Mouse (Mus musculus): ENCODE measurements around the gene Agtr1a. TPM values are rescaled to one million over a fixed set of nuclear protein-coding genes. Genes with fewer than 3 reads are reported as not detected.

The Agtr1a gene
- polyA plus RNA-seq, 1 experiment from 2014 or later: 3.4 TPM

DNA sequence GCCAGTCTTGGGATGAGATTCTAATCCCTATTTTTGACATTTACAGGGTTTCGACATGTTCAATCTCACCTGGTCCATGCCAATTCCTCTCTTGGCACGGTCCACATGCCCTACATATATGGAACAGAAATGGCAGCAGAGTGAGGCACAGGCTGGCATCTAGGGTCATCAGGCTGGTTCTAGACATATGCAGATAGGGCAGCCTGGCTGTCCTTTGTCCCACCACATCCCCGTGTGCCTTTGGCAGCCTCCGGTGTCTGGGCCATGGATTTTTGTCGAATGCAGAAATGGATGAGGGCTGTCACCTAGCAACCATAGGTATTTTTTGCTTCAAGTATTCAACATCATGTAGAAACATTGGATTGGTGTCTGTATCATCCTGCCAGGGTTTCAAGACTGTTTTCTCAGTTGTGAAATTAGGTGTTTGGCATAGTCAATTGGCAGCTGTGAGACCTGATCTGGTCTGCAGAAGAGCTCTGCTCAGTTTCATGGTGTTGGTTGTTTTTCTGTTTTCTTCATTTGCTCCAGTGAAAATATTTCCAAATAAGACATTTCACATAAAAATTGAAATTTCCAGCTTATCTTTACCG lies 18.8 kb downstream of the Agtr1a start:
- no peaks in the 10 kb centered on the region for H3K27me3 ChIP-seq (ENCODE audit: control insufficient read depth, insufficient read depth, low read length)
- ATAC-seq (replicated peaks; ENCODE audit: insufficient number of reproducible peaks, low FRiP score, low TSS enrichment, low read depth) (no peak), DNase-seq (ENCODE audit: low spot score) (no peak)
- no peak overlapping the region for H3K4me3 ChIP-seq (ENCODE audit: low read depth, low read length)
- H3K36me3 ChIP-seq (replicated peaks; ENCODE audit: control insufficient read depth, insufficient read depth, low read depth, low read length): no peaks in the 10 kb centered on the region
- H3K9ac ChIP-seq (replicated peaks; ENCODE audit: low read length): no peak overlapping the region
- no peaks in the 10 kb centered on the region for H3K4me1 ChIP-seq (ENCODE audit: control insufficient read depth, insufficient read depth, low read length)
- H3K27ac ChIP-seq (replicated peaks; ENCODE audit: low read depth, low read length): no peak overlapping the region
- no peaks in the 10 kb centered on the region for H3K9me3 ChIP-seq (replicated peaks; ENCODE audit: control insufficient read depth, low read length)
- H3K4me2 ChIP-seq (ENCODE audit: low read depth, low read length): no peak overlapping the region
- 89% methylated on average over 6 of the region's 6 CpGs for WGBS

DNA sequence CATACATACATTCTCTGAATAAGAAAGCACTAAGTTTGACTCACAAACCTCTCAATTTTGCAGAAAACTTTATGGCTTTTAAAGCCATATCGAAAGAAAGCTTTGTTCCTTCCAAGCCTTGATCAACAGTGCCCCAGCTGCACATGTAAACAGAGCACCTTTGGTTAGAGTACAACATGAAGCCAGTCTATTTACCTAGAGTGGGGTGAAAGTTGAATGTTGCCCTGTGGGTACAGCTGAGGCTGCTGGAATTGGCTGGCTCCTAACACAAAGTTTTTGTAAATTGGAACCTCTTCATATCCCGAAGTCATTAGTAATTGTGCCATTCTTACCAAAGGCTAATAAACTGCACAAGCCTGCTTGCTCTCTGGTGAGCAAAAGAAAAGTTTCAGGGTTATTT lies 19.7 kb downstream of the Agtr1a start:
- H3K27ac ChIP-seq (replicated peaks; ENCODE audit: low read depth, low read length): no peak overlapping the region
- no peaks in the 10 kb centered on the region for H3K27me3 ChIP-seq (ENCODE audit: control insufficient read depth, insufficient read depth, low read length)
- ATAC-seq (replicated peaks; ENCODE audit: insufficient number of reproducible peaks, low FRiP score, low TSS enrichment, low read depth) (no peak), DNase-seq (ENCODE audit: low spot score) (no peak)
- no peaks in the 10 kb centered on the region for H3K4me1 ChIP-seq (ENCODE audit: control insufficient read depth, insufficient read depth, low read length)
- H3K4me2 ChIP-seq (ENCODE audit: low read depth, low read length): no peak overlapping the region
- no peaks in the 10 kb centered on the region for H3K9me3 ChIP-seq (replicated peaks; ENCODE audit: control insufficient read depth, low read length)
- no peak overlapping the region for H3K9ac ChIP-seq (replicated peaks; ENCODE audit: low read length)
- H3K36me3 ChIP-seq (replicated peaks; ENCODE audit: control insufficient read depth, insufficient read depth, low read depth, low read length): no peaks in the 10 kb centered on the region
- WGBS: 84% methylated on average over 2 of the region's 2 CpGs
- H3K4me3 ChIP-seq (ENCODE audit: low read depth, low read length): no peak overlapping the region

DNA sequence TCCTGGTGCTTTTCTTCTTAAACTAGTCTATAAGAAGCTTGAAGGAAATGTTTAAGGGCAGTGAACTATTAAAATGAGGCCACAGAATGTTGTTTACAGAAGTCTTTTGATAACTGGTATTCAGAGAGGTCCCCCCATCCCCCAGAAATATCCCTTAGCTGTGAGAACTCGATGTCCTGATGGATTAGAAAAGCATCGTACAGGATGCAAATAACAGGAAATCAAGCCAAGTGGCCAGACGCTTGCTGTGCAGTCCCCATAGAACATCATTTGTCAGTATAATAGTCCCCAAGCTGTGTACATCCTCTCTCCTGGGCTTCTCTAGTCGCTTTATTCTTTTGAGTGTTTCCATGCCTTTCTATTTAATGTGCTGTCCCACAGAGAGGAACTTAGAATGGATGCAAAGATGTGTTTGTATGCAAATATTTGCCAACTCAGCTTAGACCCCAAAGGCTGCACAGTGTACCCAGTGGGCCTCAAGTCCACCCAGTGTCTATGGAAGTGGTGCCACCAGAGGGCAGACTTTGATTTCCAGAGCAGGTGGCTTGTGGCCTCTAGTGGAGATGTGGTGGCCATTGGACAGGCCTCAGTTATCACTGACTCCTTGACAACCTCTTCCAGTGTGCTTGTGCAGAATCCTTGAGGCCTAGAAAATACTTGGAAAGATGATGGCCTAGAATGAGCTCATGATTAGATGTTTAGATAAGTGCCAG lies 22.4 kb downstream of the Agtr1a start:
- H3K4me1 ChIP-seq (ENCODE audit: control insufficient read depth, insufficient read depth, low read length): no peaks in the 10 kb centered on the region; the same call in 1 of the 2 replicates
- no peaks in the 10 kb centered on the region for H3K27me3 ChIP-seq (ENCODE audit: control insufficient read depth, insufficient read depth, low read length)
- DNase-seq (ENCODE audit: low spot score) (peak; percentile 23), ATAC-seq (replicated peaks; ENCODE audit: insufficient number of reproducible peaks, low FRiP score, low TSS enrichment, low read depth) (no peak)
- no peak overlapping the region for H3K9ac ChIP-seq (replicated peaks; ENCODE audit: low read length)
- WGBS: 73% methylated on average over 4 of the region's 4 CpGs
- H3K27ac ChIP-seq (replicated peaks; ENCODE audit: low read depth, low read length): no peak overlapping the region
- H3K9me3 ChIP-seq (replicated peaks; ENCODE audit: control insufficient read depth, low read length): no peaks in the 10 kb centered on the region
- H3K4me2 ChIP-seq (ENCODE audit: low read depth, low read length): no peak overlapping the region
- no peak overlapping the region for H3K4me3 ChIP-seq (ENCODE audit: low read depth, low read length)
- no peaks in the 10 kb centered on the region for H3K36me3 ChIP-seq (replicated peaks; ENCODE audit: control insufficient read depth, insufficient read depth, low read depth, low read length)

DNA sequence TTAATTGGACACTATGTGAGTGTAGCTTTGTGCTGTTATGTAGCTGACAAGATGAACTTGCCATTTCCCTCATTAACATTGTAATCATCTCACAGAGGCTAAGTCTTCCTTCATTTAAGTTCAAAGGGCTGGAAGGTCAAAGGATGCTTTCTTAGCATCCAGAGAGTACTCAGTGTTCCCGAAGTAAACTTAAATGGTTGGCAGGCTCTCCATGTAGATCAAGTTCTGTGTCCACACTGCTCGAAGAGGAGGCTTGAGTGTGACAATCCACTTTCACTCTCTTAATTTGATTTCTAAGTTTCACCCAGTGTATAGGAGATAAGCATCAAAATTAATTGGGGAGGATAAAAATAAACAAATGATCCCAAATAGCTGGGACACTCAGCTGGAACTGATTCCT lies 23.6 kb downstream of the Agtr1a start:
- H3K4me2 ChIP-seq (ENCODE audit: low read depth, low read length): no peak overlapping the region
- H3K27ac ChIP-seq (replicated peaks; ENCODE audit: low read depth, low read length): no peak overlapping the region
- H3K9me3 ChIP-seq (replicated peaks; ENCODE audit: control insufficient read depth, low read length): no peaks in the 10 kb centered on the region
- ATAC-seq (replicated peaks; ENCODE audit: insufficient number of reproducible peaks, low FRiP score, low TSS enrichment, low read depth): no peak
- no peaks in the 10 kb centered on the region for H3K36me3 ChIP-seq (replicated peaks; ENCODE audit: control insufficient read depth, insufficient read depth, low read depth, low read length)
- WGBS: 74% methylated on average over 2 of the region's 2 CpGs
- H3K9ac ChIP-seq (replicated peaks; ENCODE audit: low read length): no peak overlapping the region
- DNase-seq (ENCODE audit: low spot score): no peak
- no peaks in the 10 kb centered on the region for H3K27me3 ChIP-seq (ENCODE audit: control insufficient read depth, insufficient read depth, low read length)
- H3K4me3 ChIP-seq (ENCODE audit: low read depth, low read length): no peak overlapping the region
- no peaks in the 10 kb centered on the region; the same call in 1 of the 2 replicates for H3K4me1 ChIP-seq (ENCODE audit: control insufficient read depth, insufficient read depth, low read length)

DNA sequence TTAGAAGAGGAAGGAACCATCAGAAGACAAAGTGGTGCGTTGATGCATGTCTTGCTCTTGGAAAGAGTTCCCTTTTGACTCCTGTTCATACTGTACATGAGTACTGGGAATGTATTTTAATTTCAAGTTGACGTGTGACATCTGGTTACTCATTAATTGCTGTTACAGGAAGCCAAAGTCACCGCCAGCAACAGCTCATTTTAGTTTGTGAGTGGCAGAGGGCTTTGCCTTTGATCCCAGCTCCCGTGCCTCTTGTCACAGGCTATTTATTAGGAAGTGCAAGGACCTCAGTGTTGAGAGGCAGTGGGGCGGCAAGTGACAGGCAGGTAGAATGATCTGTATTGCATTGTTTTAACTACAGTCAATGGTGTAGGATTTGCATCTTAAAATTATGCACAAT lies 24.8 kb downstream of the Agtr1a start:
- 53% methylated on average over 5 of the region's 5 CpGs for WGBS
- no peaks in the 10 kb centered on the region for H3K36me3 ChIP-seq (replicated peaks; ENCODE audit: control insufficient read depth, insufficient read depth, low read depth, low read length)
- no peaks in the 10 kb centered on the region; the same call in 1 of the 2 replicates for H3K4me1 ChIP-seq (ENCODE audit: control insufficient read depth, insufficient read depth, low read length)
- no peaks in the 10 kb centered on the region for H3K9me3 ChIP-seq (replicated peaks; ENCODE audit: control insufficient read depth, low read length)
- no peak for DNase-seq (ENCODE audit: low spot score)
- H3K9ac ChIP-seq (replicated peaks; ENCODE audit: low read length): no peak overlapping the region
- H3K4me3 ChIP-seq (ENCODE audit: low read depth, low read length): no peak overlapping the region
- H3K4me2 ChIP-seq (ENCODE audit: low read depth, low read length): no peak overlapping the region
- no peak overlapping the region for H3K27ac ChIP-seq (replicated peaks; ENCODE audit: low read depth, low read length)
- ATAC-seq (replicated peaks; ENCODE audit: insufficient number of reproducible peaks, low FRiP score, low TSS enrichment, low read depth): no peak
- H3K27me3 ChIP-seq (ENCODE audit: control insufficient read depth, insufficient read depth, low read length): no peaks in the 10 kb centered on the region

DNA sequence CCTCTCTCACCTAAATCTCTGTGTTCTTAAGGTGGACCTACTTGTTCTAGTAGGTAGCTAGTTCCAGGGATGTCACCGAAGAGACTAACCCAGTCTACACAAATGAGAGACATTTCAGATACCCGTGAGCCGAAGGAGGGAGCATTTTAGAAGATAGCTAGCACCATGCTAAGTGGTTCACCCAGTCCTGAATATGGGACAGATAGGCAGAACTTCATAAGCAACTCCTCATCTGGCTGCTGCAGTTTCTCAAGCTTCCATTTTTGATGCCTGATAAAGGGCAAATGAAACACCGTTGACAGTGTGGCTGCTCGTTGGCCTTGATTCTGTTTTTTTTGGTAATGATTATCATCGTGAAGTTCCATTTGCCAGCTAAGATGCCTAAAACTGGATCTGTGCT lies 25.8 kb downstream of the Agtr1a start:
- Histone ChIP-seq H3K4me2 (ENCODE audit: low read depth, low read length) (no peak overlapping the region), H3K9ac (replicated peaks; ENCODE audit: low read length) (no peak overlapping the region), H3K27ac (replicated peaks; ENCODE audit: low read depth, low read length) (no peak overlapping the region), H3K36me3 (replicated peaks; ENCODE audit: control insufficient read depth, insufficient read depth, low read depth, low read length) (no peaks in the 10 kb centered on the region), H3K9me3 (replicated peaks; ENCODE audit: control insufficient read depth, low read length) (no peaks in the 10 kb centered on the region), H3K4me3 (ENCODE audit: low read depth, low read length) (no peak overlapping the region), H3K4me1 (ENCODE audit: control insufficient read depth, insufficient read depth, low read length) (no peaks in the 10 kb centered on the region; the same call in 1 of the 2 replicates), H3K27me3 (ENCODE audit: control insufficient read depth, insufficient read depth, low read length) (no peaks in the 10 kb centered on the region)
- ATAC-seq (replicated peaks; ENCODE audit: insufficient number of reproducible peaks, low FRiP score, low TSS enrichment, low read depth) (no peak), DNase-seq (ENCODE audit: low spot score) (no peak)
- 96% methylated on average over 6 of the region's 6 CpGs for whole genome bisulfite sequencing

DNA sequence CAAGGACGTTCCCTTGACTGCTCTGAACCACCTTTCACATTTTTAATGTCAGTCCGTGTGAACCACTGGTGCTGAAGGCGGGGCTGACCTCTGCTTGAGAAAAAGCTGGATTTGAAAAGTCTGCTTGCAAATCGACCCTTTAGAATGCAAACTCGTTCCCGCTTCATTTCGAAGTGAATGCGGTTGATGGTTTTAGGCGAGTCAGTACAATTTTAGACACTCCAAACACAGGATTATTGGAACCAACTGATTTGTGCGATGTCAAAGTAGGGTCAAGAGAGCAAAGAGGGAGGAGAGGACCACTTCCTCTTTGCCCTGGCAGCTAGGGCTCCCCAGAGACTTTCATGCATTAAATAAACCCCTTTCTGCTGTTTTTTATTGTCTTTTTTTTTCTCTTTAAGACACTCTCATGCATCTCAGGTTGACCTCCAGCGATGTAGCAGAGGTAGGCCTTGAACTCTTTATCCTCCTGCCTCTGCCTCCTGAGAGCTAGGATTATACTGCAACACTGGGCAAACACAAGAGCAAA lies 27.9 kb downstream of the Agtr1a start:
- no peak for ATAC-seq (replicated peaks; ENCODE audit: insufficient number of reproducible peaks, low FRiP score, low TSS enrichment, low read depth)

DNA sequence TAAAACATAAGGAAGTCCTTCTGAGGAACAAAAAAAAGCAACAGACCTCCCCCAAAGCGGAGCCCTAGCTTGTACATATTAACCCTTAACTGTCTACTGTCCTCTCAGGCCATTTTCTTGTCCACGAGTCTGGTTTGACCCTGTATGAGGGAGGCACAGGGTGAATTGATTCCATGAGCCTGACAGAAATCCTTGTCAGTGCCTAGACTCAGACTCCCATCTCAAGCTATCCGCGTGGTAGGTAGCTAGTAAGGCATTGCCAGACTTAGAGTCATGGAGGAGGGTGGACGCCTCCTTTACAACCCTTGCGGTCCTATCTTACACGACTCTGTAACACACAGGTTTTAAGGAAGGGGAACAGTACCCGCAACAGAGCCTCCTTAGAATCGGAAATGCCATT lies 28.5 kb downstream of the Agtr1a start:
- H3K27ac ChIP-seq (replicated peaks; ENCODE audit: low read depth, low read length): no peak overlapping the region
- 80% methylated on average over 9 of the region's 9 CpGs for WGBS
- no peaks in the 10 kb centered on the region for H3K36me3 ChIP-seq (replicated peaks; ENCODE audit: control insufficient read depth, insufficient read depth, low read depth, low read length)
- H3K27me3 ChIP-seq (ENCODE audit: control insufficient read depth, insufficient read depth, low read length): no peaks in the 10 kb centered on the region
- no peak overlapping the region for H3K4me3 ChIP-seq (ENCODE audit: low read depth, low read length)
- no peak overlapping the region for H3K4me2 ChIP-seq (ENCODE audit: low read depth, low read length)
- DNase-seq (ENCODE audit: low spot score): no peak
- no peak for ATAC-seq (replicated peaks; ENCODE audit: insufficient number of reproducible peaks, low FRiP score, low TSS enrichment, low read depth)
- no peaks in the 10 kb centered on the region for H3K9me3 ChIP-seq (replicated peaks; ENCODE audit: control insufficient read depth, low read length)
- H3K4me1 ChIP-seq (ENCODE audit: control insufficient read depth, insufficient read depth, low read length): no peaks in the 10 kb centered on the region; the same call in 1 of the 2 replicates
- no peak overlapping the region for H3K9ac ChIP-seq (replicated peaks; ENCODE audit: low read length)

More for the DNA sequence above, 27.9 kb downstream of the Agtr1a start:
- Histone ChIP-seq H3K4me1 (ENCODE audit: control insufficient read depth, insufficient read depth, low read length) (no peaks in the 10 kb centered on the region; the same call in 1 of the 2 replicates), H3K9ac (replicated peaks; ENCODE audit: low read length) (no peak overlapping the region), H3K9me3 (replicated peaks; ENCODE audit: control insufficient read depth, low read length) (no peaks in the 10 kb centered on the region), H3K4me2 (ENCODE audit: low read depth, low read length) (no peak overlapping the region), H3K36me3 (replicated peaks; ENCODE audit: control insufficient read depth, insufficient read depth, low read depth, low read length) (no peaks in the 10 kb centered on the region), H3K27me3 (ENCODE audit: control insufficient read depth, insufficient read depth, low read length) (no peaks in the 10 kb centered on the region), H3K4me3 (ENCODE audit: low read depth, low read length) (no peak overlapping the region), H3K27ac (replicated peaks; ENCODE audit: low read depth, low read length) (no peak overlapping the region)
- WGBS: 54% methylated on average over 11 of the region's 11 CpGs
- DNase-seq (ENCODE audit: low spot score): no peak

Data from embryonic facial prominence, embryonic 11.5 days (tissue).